Mouse (Mus musculus): ENCODE data around the gene Slc22a23.

- TF ChIP-seq ZC3H11A (IDR thresholded peaks at IDR 0.05; ENCODE audit: borderline replicate concordance, low read depth, low read length) (no peak), MAFK (IDR thresholded peaks at IDR 0.05; ENCODE audit: insufficient read depth, low read depth, low read length) (no peak), HCFC1 (IDR thresholded peaks at IDR 0.05; ENCODE audit: borderline replicate concordance, insufficient read depth, low read length) (no peak), ZNF384 (IDR thresholded peaks at IDR 0.05; ENCODE audit: low read depth, low read length) (no peak)
Measured at GRCm38 (mm10) chr13:34299351-34300333, 45.3 kb downstream of the Slc22a23 start.

All from ES-E14 (cell line).